Comparison of ENCODE assay signal across 20 mouse cellular contexts in genomic region chr1:164426227-164426626, GRCm38 (mm10). TPM values are rescaled to one million over a fixed set of nuclear protein-coding genes. Genes with fewer than 3 reads are reported as not detected.
A peak's percentile ranks its signal among the peaks of the same experiment; 100 is the strongest.
DNase-seq lines count a peak whose midpoint lies in the region; ATAC-seq lines count a peak whose summit lies in the region.
"Had no signal": no experiment of that assay in that cellular context is flagged by ENCODE, and none has a peak within 500 bp of the region (broad histone marks: within the 10 kb centered on the region; RNA-seq: fewer than 3 reads in every experiment).

No protein-coding gene starts in this region.

- 0 out of 2 replicates have a peak overlapping the region, but pooled peaks have one; percentile 8 for H3K9ac ChIP-seq in heart, embryonic 12.5 days
- no peak overlapping the region for H3K9ac ChIP-seq in stomach, embryonic 15.5 days
- H3K9ac ChIP-seq: embryonic facial prominence, embryonic 13.5 days; forebrain, embryonic 15.5 days; hindbrain, embryonic 14.5 days; lung, embryonic 15.5 days; midbrain, embryonic 13.5 days had no signal

- no peaks in the 10 kb centered on the region for H3K9me3 ChIP-seq in heart, embryonic 12.5 days (replicated peaks)
- no peaks in the 10 kb centered on the region for H3K9me3 ChIP-seq in stomach, embryonic 15.5 days
- H3K9me3 ChIP-seq: embryonic facial prominence, embryonic 13.5 days; forebrain, embryonic 15.5 days; lung, embryonic 15.5 days; midbrain, embryonic 13.5 days had no signal

- DNase-seq in heart, postnatal 4 days, result no peak
- DNase-seq in thymus, postnatal 25 days, result peak; percentile 55
- no peak for DNase-seq in frontal cortex, postnatal 14 days (ENCODE audit: low spot score in 2 of 2)
- no peak for DNase-seq in embryo, embryonic 10.5 days (ENCODE audit: low spot score)
- no peak for DNase-seq in lung, postnatal 36 days
- DNase-seq: adrenal gland, adult 8-10 months; cerebellum, adult 9-10 months; gastrocnemius, postnatal 36 days; layer of hippocampus, postnatal 36 days; right cerebral cortex, postnatal 14 days; spleen, adult 18-20 months had no signal

- no peak overlapping the region for H3K4me2 ChIP-seq in heart, embryonic 12.5 days
- H3K4me2 ChIP-seq in stomach, embryonic 15.5 days, result no peak overlapping the region
- H3K4me2 ChIP-seq: embryonic facial prominence, embryonic 13.5 days; forebrain, embryonic 15.5 days; hindbrain, embryonic 14.5 days; lung, embryonic 15.5 days; midbrain, embryonic 13.5 days had no signal

- no peaks in the 10 kb centered on the region for H3K27me3 ChIP-seq in heart, embryonic 12.5 days (replicated peaks)
- no peaks in the 10 kb centered on the region for H3K27me3 ChIP-seq in stomach, embryonic 15.5 days (replicated peaks)
- H3K27me3 ChIP-seq: embryonic facial prominence, embryonic 13.5 days; forebrain, embryonic 15.5 days; lung, embryonic 15.5 days; midbrain, embryonic 13.5 days had no signal

- H3K27ac ChIP-seq in heart, embryonic 12.5 days (ENCODE audit: poor library complexity, severe bottlenecking), result no peak overlapping the region
- H3K27ac ChIP-seq in stomach, embryonic 15.5 days, result no peak overlapping the region
- H3K27ac ChIP-seq: embryonic facial prominence, embryonic 13.5 days; forebrain, embryonic 15.5 days; hindbrain, embryonic 14.5 days; kidney, postnatal 0 days; lung, embryonic 15.5 days; midbrain, embryonic 13.5 days had no signal

- H3K4me1 ChIP-seq in heart, embryonic 12.5 days (replicated peaks), result peaks cover 22% of the 10 kb centered on the region
- no peaks in the 10 kb centered on the region for H3K4me1 ChIP-seq in stomach, embryonic 15.5 days
- H3K4me1 ChIP-seq: embryonic facial prominence, embryonic 13.5 days; forebrain, embryonic 15.5 days; lung, embryonic 15.5 days; midbrain, embryonic 13.5 days had no signal

- no peak for ATAC-seq in heart, embryonic 12.5 days (ENCODE audit: insufficient number of reproducible peaks, low FRiP score)
- peak; percentile 76 to 90 for ATAC-seq in hematopoietic stem cell, adult 5-6 weeks (replicated peaks in 1 of 2; ENCODE audit: insufficient read depth in 1 of 2, low FRiP score in 2 of 2, low TSS enrichment in 1 of 2, low read depth in 1 of 2, poor library complexity in 2 of 2, severe bottlenecking in 2 of 2)
- ATAC-seq in stomach, embryonic 15.5 days (ENCODE audit: insufficient read depth, low FRiP score, low read depth), result peak; percentile 85; the same call in 1 of the 2 replicates
- ATAC-seq: forebrain, embryonic 15.5 days; midbrain, embryonic 13.5 days had no signal

- WGBS in heart, embryonic 12.5 days, result 46% methylated on average over 7 of the region's 7 CpGs
- 67% methylated on average over 7 of the region's 7 CpGs for WGBS in stomach, embryonic 15.5 days

- H3K4me3 ChIP-seq in heart, embryonic 12.5 days, result no peak overlapping the region
- H3K4me3 ChIP-seq in stomach, embryonic 15.5 days (replicated peaks), result no peak overlapping the region
- H3K4me3 ChIP-seq: embryonic facial prominence, embryonic 13.5 days; forebrain, embryonic 15.5 days; lung, embryonic 15.5 days; midbrain, embryonic 13.5 days had no signal

- no peaks in the 10 kb centered on the region for H3K36me3 ChIP-seq in heart, embryonic 12.5 days
- H3K36me3 ChIP-seq in stomach, embryonic 15.5 days, result no peaks in the 10 kb centered on the region
- H3K36me3 ChIP-seq: embryonic facial prominence, embryonic 13.5 days; forebrain, embryonic 15.5 days; lung, embryonic 15.5 days; midbrain, embryonic 13.5 days had no signal

RNA-seq across cellular contexts. Expression of gene Atp1b1, which starts 31.9 kb away (rescaled TPM):
- 413 and 416 TPM in 2 replicates for polyA plus RNA-seq in heart, embryonic 12.5 days (2016; fragmentation: Nextera tagmentation; extraction: Ambion mirVana)
- total RNA-seq in heart, postnatal 4 days (2021), result 100 to 1,000 TPM; 423 to 424 TPM
- total RNA-seq in hematopoietic stem cell, adult 5-6 weeks (2017), result 3.1 and 9.5 TPM in 2 replicates
- 143 and 162 TPM in 2 replicates for polyA plus RNA-seq in stomach, embryonic 15.5 days (2015; fragmentation: Nextera tagmentation; extraction: Ambion mirVana)

Comparison
In these comparisons a context has a peak if more than half of its experiments do, and no peak if none do; other contexts are left out.
1. RNA of gene Atp1b1, which starts 31.9 kb away (total RNA-seq): 423 to 424 TPM in heart, postnatal 4 days; 3.1 to 9.5 TPM in hematopoietic stem cell, adult 5-6 weeks; every median in the first group is over 10 times any median in the second.